Mouse (Mus musculus) midbrain, embryonic 13.5 days (tissue): ENCODE results near the gene Syngap1. TPM values are rescaled to one million over a fixed set of nuclear protein-coding genes. Genes with fewer than 3 reads are reported as not detected.

Source experiments
- microRNA-seq: library from miRNA; unstranded; fragments of <30 nt; microRNA quantifications from one replicate; pipeline ENCODE4, GENCODE M21; 2016
- polyA plus RNA-seq: library from polyadenylated mRNA; unstranded; fragments of >200 nt; fragmentation: Nextera tagmentation; extraction: Ambion mirVana; gene quantifications from 2 replicates; pipeline ENCODE4 v1.2.1, GENCODE M21; 2015

The Syngap1 gene
- polyA plus RNA-seq, 1 experiment from 2014 or later = 6.2 TPM

Small RNA genes lying within 50 kb of the gene (microRNA-seq; reads per million reads assigned to microRNA genes)
- gene Gm27775 (not detected), gene Mir3083 (not detected), gene Mir6968 (1.2 reads per million)

Other genes with a start within 250 kb of the Syngap1 start
- gene Crebrf, start 225.6 kb upstream of the Syngap1 start, polyA plus RNA-seq = 16.9 and 18.0 TPM in 2 replicates
- gene Bnip1, start 160.2 kb upstream of the Syngap1 start, polyA plus RNA-seq = 56.2 and 60.7 TPM in 2 replicates
- gene Nkx2-5, start 96.2 kb upstream of the Syngap1 start, polyA plus RNA-seq = not detected in 2 replicates
- gene Kifc5b, start 24.2 kb upstream of the Syngap1 start, polyA plus RNA-seq = 4.2 and 4.4 TPM in 2 replicates
- gene Phf1, start 8.2 kb upstream of the Syngap1 start, polyA plus RNA-seq = 13.6 and 17.7 TPM in 2 replicates
- gene Cuta, start 1.7 kb upstream of the Syngap1 start, polyA plus RNA-seq = 145 and 148 TPM in 2 replicates
- 18.9 and 20.8 TPM in 2 replicates for gene Zbtb9, start 31.9 kb downstream of the Syngap1 start, polyA plus RNA-seq
- gene Bak1, start 87.8 kb downstream of the Syngap1 start, polyA plus RNA-seq = 2.4 and 3.1 TPM in 2 replicates
- 0.68 and 1.3 TPM in 2 replicates for gene Itpr3, start 116.1 kb downstream of the Syngap1 start, polyA plus RNA-seq
- 356 and 378 TPM in 2 replicates for gene Uqcc2, start 192.7 kb downstream of the Syngap1 start, polyA plus RNA-seq
- gene Ip6k3, start 226.5 kb downstream of the Syngap1 start, polyA plus RNA-seq = 0.22 and 0.46 TPM in 2 replicates